Mouse (Mus musculus): Measurements from ENCODE around the gene Nobox.

GRCm38 (mm10) chr6:43292471-43293076, 16.8 kb downstream of the Nobox start:
- TF ChIP-seq CTCF (IDR thresholded peaks at IDR 0.05; ENCODE audit: low read depth) (no peak), EP300 (optimal IDR thresholded peaks at IDR 0.05) (no peak)
